Mouse (Mus musculus) lung, embryonic 15.5 days (tissue): ENCODE measurements around the gene Arap1. TPM values are rescaled to one million over a fixed set of nuclear protein-coding genes. Genes with fewer than 3 reads are reported as not detected.

Experiments
- ATAC-seq: fragments of 200-750 bp; cut with Nextera tagmentation; 2 replicates; pipeline ENCODE4 v1.8.0; 2017; ENCODE audit warnings: moderate number of reproducible peaks, borderline replicate concordance; ENCODE audit not compliant: low FRiP score, low TSS enrichment; ENCODE audit errors: extremely low read depth
- H3K27ac ChIP-seq: fragments of 300-500 bp; sonication (generic); 2 replicates; pipeline ENCODE4 v1.5.1; 2015; ENCODE audit warnings: moderate library complexity, mild to moderate bottlenecking, inconsistent platforms
- H3K27me3 ChIP-seq: fragments of 300-500 bp; sonication (generic); 2 replicates; pipeline ENCODE4 v1.6.1; 2015; ENCODE audit warnings: inconsistent platforms
- H3K36me3 ChIP-seq: fragments of 300-500 bp; sonication (generic); 2 replicates; pipeline ENCODE4 v1.6.1; 2015; ENCODE audit warnings: inconsistent platforms
- H3K4me1 ChIP-seq: fragments of 300-500 bp; sonication (generic); 2 replicates; pipeline ENCODE4 v1.6.1; 2015; ENCODE audit warnings: inconsistent platforms
- H3K4me2 ChIP-seq: fragments of 300-500 bp; sonication (generic); 2 replicates; pipeline ENCODE4 v1.6.1; 2015; ENCODE audit warnings: inconsistent platforms, mild to moderate bottlenecking, moderate library complexity
- H3K4me3 ChIP-seq: fragments of 300-500 bp; sonication (generic); 2 replicates; pipeline ENCODE4 v1.5.1; 2015; ENCODE audit warnings: mild to moderate bottlenecking, inconsistent platforms
- H3K9ac ChIP-seq: fragments of 300-500 bp; sonication (generic); 2 replicates; pipeline ENCODE4 v1.6.1; 2015; ENCODE audit warnings: inconsistent platforms
- H3K9me3 ChIP-seq: fragments of 300-500 bp; sonication (generic); 2 replicates; pipeline ENCODE4 v1.6.1; 2016; ENCODE audit warnings: inconsistent platforms
- WGBS: fragments of 180-500 bp; shearing (Covaris S2); methylation state at CpG from one replicate; pipeline ENCODE4 v1.1.7; 2015; 5-methylcytosine and 5-hydroxymethylcytosine counted together
- polyA plus RNA-seq: library from polyadenylated mRNA; unstranded; fragments of >200 nt; fragmentation: Nextera tagmentation; extraction: Ambion mirVana; gene quantifications from 2 replicates; pipeline ENCODE4 v1.2.1, GENCODE M21; 2015

The Arap1 gene
- polyA plus RNA-seq, 1 experiment from 2014 or later: 109 TPM

DNA sequence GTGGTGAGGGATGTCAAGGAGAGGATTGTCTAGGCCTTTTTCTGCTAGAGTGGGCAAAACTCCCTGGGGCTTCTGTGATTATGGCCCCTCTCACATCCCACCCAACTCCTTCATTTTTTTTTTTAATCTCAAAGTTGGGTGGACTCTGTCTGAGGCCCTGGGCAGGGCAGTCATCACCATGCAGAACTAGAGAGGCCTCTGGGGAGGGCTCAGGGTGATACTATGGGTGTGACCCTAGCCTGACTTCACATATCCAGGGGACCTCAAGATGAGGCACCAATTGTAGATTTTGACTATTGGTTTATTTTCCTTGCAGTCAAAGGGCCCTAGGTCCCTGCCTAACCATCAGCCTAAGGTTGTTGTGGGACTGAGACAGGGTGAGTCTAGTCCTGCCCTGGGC is 32.2 kb upstream of the Arap1 start:
- Histone ChIP-seq H3K27me3 (no peaks in the 10 kb centered on the region), H3K36me3 (no peaks in the 10 kb centered on the region), H3K4me1 (peaks cover 19% of the 10 kb centered on the region), H3K27ac (no peak overlapping the region), H3K9me3 (no peaks in the 10 kb centered on the region), H3K9ac (no peak overlapping the region), H3K4me2 (no peak overlapping the region), H3K4me3 (no peak overlapping the region)
- ATAC-seq: no peak

DNA sequence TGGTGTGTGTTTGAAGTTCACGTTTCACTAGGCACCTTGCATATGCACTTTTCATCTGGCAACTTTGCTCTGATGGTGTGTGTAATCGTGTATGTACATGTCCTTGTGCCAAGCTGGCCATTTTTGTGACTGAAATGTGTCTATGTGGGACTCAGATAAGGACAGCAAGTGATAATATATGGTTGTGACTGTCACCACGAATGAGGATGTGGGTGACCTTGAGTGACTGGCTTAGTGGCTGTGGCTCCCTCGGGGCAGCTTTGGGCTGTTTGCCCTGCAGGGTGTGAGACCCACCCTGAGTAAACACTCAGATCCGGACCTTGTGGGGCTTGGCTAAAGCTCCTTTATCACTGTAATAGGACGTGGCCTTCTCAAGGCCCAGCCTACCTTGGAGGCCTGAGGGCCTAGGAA is 31.3 kb upstream of the Arap1 start:
- H3K4me2 ChIP-seq: no peak overlapping the region
- H3K27me3 ChIP-seq: no peaks in the 10 kb centered on the region
- no peak overlapping the region for H3K9ac ChIP-seq
- H3K36me3 ChIP-seq: no peaks in the 10 kb centered on the region
- H3K9me3 ChIP-seq: no peaks in the 10 kb centered on the region
- WGBS: 31% methylated on average over 6 of the region's 6 CpGs
- peaks cover 19% of the 10 kb centered on the region for H3K4me1 ChIP-seq
- no peak overlapping the region for H3K4me3 ChIP-seq
- H3K27ac ChIP-seq: 0 out of 2 replicates have a peak overlapping the region, but pooled peaks have one; percentile 33
- 0 out of 2 replicates have a peak, but pooled peaks have one; percentile 38 for ATAC-seq

DNA sequence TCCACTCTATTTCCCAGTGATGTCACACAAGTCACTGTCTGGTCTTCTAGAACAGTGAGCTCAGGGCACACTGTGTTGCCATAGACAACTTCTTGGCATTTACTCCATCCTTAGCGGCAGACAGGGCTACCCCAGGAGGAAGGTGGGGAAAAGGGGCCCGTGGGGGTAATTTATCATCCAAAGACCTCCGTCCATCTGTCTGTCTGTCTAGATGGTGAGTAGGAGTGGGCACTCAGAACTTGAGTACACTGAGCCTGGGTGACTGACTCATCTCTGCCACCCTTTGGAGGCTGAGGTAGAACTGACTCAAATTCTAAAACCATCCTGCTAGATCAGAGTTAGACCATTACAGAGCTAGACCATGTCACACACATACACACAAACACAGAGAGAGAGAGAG is 30.9 kb upstream of the Arap1 start, which contains the start of gene Stard10:
TSS of gene Stard10 (plus strand) at position 73 of the 400 bp plus-strand sequence.
- WGBS: 68% methylated on average over 3 of the region's 3 CpGs
- Histone ChIP-seq H3K4me2 (no peak within 1 kb of the TSS), H3K4me3 (no peak within 1 kb of the TSS), H3K4me1 (peaks cover 21% of the 10 kb centered on the region), H3K27ac (0 out of 2 replicates have a peak within 1 kb of the TSS, but pooled peaks have one; percentile 33), H3K9ac (no peak within 1 kb of the TSS), H3K36me3 (no peaks in the 10 kb centered on the region), H3K27me3 (no peaks in the 10 kb centered on the region), H3K9me3 (no peaks in the 10 kb centered on the region)
- no peak for ATAC-seq

- no peak for ATAC-seq
- H3K4me2 ChIP-seq: no peak overlapping the region
- H3K27me3 ChIP-seq: no peaks in the 10 kb centered on the region
- no peak overlapping the region for H3K27ac ChIP-seq
- peaks cover 31% of the 10 kb centered on the region for H3K4me1 ChIP-seq
- H3K9ac ChIP-seq: no peak overlapping the region
- no peaks in the 10 kb centered on the region for H3K36me3 ChIP-seq
- H3K9me3 ChIP-seq: no peaks in the 10 kb centered on the region
- H3K4me3 ChIP-seq: no peak overlapping the region
- 50% methylated on average over 4 of the region's 4 CpGs for WGBS
These were observed 29.0 kb upstream of the Arap1 start for GRCm38 (mm10) chr7:101318848-101319247.

DNA sequence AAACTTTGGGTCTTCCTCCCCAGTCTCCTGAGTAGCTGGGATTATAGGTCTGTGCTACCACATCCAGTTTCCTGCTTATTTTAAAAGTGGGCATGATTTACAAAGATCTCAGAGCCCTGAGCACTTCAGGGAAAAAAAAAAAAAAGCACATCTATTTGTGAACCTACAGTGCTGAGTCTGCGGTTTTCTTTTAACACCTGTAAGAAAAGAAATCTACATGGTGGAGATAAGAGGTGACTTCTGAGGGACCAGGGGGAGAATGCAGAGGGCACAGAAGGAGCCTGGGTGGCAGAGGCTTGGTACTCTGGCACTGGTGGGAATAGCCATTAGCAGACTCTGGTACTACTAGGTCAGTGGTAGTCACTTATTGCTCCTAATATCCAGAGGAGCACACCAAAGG is 28.1 kb upstream of the Arap1 start:
- Histone ChIP-seq H3K27ac (0 out of 2 replicates have a peak overlapping the region, but pooled peaks have one; percentile 0), H3K27me3 (no peaks in the 10 kb centered on the region), H3K9me3 (no peaks in the 10 kb centered on the region), H3K9ac (no peak overlapping the region), H3K4me3 (no peak overlapping the region), H3K36me3 (no peaks in the 10 kb centered on the region), H3K4me1 (peaks cover 31% of the 10 kb centered on the region), H3K4me2 (peak overlapping the region; percentile 96; the same call in 1 of the 2 replicates)
- 70% methylated on average over 1 of the region's 1 CpGs for WGBS
- ATAC-seq: no peak

GRCm38 (mm10) chr7:101320399-101321217 is 27.3 kb upstream of the Arap1 start:
- Histone ChIP-seq H3K4me1 (peaks cover 31% of the 10 kb centered on the region), H3K4me3 (peak overlapping the region; percentile 66), H3K9me3 (no peaks in the 10 kb centered on the region), H3K4me2 (peak overlapping the region; percentile 96), H3K36me3 (no peaks in the 10 kb centered on the region), H3K27me3 (no peaks in the 10 kb centered on the region), H3K27ac (peak overlapping the region; percentile 86), H3K9ac (peak overlapping the region; percentile 58)
- WGBS: 5% methylated on average over 17 of the region's 37 CpGs
- peak; percentile 52; the same call in 1 of the 2 replicates for ATAC-seq

DNA sequence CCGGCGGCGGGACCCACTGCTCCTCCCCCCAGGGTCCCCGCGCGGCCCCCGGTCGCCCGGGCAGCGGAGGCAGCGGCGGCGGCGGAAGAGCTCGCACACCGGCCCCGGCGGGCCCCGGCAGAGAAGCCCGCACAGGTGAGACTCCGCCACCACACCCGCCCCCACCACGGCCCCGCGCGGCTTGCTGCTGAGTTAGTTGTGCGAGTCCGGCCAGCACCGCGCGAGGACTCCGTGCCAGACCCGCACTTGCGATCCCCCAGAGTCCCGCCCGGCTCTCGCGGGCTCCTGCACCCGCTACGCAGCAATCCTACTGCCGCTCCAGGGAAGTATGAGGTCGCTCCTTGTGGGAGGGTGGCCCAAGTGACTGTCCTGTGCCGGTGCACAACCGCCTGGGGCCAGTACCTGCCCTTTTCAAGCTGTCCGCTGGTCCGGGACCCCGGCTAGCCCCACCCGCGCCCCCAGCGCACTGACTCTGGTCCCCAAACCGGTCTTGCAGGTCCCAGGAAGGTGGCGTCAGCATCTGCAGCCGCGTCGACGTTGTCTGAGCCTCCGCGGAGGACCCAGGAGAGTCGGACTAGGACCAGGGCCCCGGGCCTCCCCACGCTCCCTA is 26.5 kb upstream of the Arap1 start:
- ATAC-seq: peak; percentile 48; the same call in 1 of the 2 replicates
- Histone ChIP-seq H3K4me3 (peak overlapping the region; percentile 66), H3K4me2 (peak overlapping the region; percentile 96), H3K9ac (peak overlapping the region; percentile 58), H3K9me3 (no peaks in the 10 kb centered on the region), H3K27ac (peak overlapping the region; percentile 86), H3K36me3 (0 out of 2 replicates have a peak, but pooled peaks cover 3% of the 10 kb centered on the region), H3K27me3 (no peaks in the 10 kb centered on the region), H3K4me1 (peaks cover 31% of the 10 kb centered on the region)
- WGBS: 2% methylated on average over 39 of the region's 61 CpGs

DNA sequence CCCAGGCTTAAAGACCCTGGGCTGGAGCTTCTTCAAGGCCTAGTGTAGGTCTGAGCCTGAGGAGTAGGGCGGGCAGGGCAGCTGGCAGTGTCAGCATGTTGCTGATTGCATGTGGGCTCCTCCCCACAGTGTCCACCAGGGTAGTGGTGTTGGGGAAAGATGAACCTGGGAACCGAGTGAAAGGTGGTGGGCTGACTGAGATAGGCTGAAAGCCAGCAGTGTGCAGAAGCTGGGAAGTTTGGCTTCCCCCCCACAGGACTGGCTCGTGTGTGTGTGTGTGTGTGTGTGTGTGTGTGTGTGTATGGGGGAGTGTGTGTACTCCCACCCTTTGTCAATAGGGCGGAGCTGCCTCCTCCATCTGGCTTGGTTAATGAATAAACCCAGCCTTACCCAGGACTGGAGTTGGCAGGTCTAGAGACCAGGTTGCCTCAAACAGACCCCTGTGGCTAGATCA is 24.7 kb upstream of the Arap1 start:
- 30% methylated on average over 4 of the region's 4 CpGs for WGBS
- Histone ChIP-seq H3K27ac (no peak overlapping the region), H3K27me3 (no peaks in the 10 kb centered on the region), H3K9me3 (no peaks in the 10 kb centered on the region), H3K36me3 (0 out of 2 replicates have a peak, but pooled peaks cover 3% of the 10 kb centered on the region), H3K4me2 (peak overlapping the region; percentile 96), H3K9ac (no peak overlapping the region), H3K4me1 (peaks cover 25% of the 10 kb centered on the region), H3K4me3 (peak overlapping the region; percentile 66; the same call in 1 of the 2 replicates)
- 0 out of 2 replicates have a peak, but pooled peaks have one; percentile 12 for ATAC-seq

GRCm38 (mm10) chr7:101324142-101324962 is 23.5 kb upstream of the Arap1 start:
- 48% methylated on average over 6 of the region's 6 CpGs for WGBS
- H3K9me3 ChIP-seq: no peaks in the 10 kb centered on the region
- peaks cover 33% of the 10 kb centered on the region for H3K4me1 ChIP-seq
- H3K27me3 ChIP-seq: no peaks in the 10 kb centered on the region
- H3K4me3 ChIP-seq: no peak overlapping the region
- H3K4me2 ChIP-seq: no peak overlapping the region
- H3K27ac ChIP-seq: no peak overlapping the region
- no peak overlapping the region for H3K9ac ChIP-seq
- no peak for ATAC-seq
- 0 out of 2 replicates have a peak, but pooled peaks cover 3% of the 10 kb centered on the region for H3K36me3 ChIP-seq

- H3K36me3 ChIP-seq: 0 out of 2 replicates have a peak, but pooled peaks cover 3% of the 10 kb centered on the region
- H3K4me2 ChIP-seq: no peak overlapping the region
- H3K27me3 ChIP-seq: no peaks in the 10 kb centered on the region
- H3K27ac ChIP-seq: no peak overlapping the region
- H3K4me3 ChIP-seq: no peak overlapping the region
- H3K9ac ChIP-seq: no peak overlapping the region
- WGBS: 84% methylated on average over 5 of the region's 5 CpGs
- no peaks in the 10 kb centered on the region for H3K9me3 ChIP-seq
- H3K4me1 ChIP-seq: peaks cover 24% of the 10 kb centered on the region
- no peak for ATAC-seq
These were observed 21.9 kb upstream of the Arap1 start for GRCm38 (mm10) chr7:101326006-101326405.

DNA sequence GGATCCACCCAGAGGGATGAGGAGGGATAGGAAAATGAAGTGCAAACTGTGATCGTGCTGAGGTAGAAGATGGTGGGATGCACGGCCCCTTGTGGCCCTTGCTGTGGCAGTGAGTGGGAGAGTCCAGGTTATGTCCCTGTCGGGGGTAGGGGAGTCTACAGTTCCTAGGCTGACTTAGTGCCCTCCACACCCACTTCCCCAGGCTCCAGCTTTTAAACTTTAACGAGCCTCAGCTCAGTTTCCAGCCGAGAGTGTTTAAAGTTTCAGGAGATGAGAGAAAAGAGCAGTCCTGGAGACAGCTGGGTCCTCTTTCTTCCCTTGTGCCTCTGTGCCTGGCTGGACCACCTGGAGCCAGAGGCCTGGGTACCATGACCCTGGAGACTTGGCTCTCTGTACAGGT is 20.6 kb upstream of the Arap1 start:
- no peak overlapping the region for H3K27ac ChIP-seq
- H3K4me2 ChIP-seq: no peak overlapping the region
- 62% methylated on average over 5 of the region's 5 CpGs for WGBS
- no peak overlapping the region for H3K4me3 ChIP-seq
- no peak overlapping the region for H3K9ac ChIP-seq
- 0 out of 2 replicates have a peak, but pooled peaks cover 3% of the 10 kb centered on the region for H3K36me3 ChIP-seq
- peaks cover 18% of the 10 kb centered on the region for H3K4me1 ChIP-seq
- H3K9me3 ChIP-seq: no peaks in the 10 kb centered on the region
- no peak for ATAC-seq
- H3K27me3 ChIP-seq: no peaks in the 10 kb centered on the region
